Mouse (Mus musculus) MEL (cell line): ENCODE data around the gene Tbck. TPM values are rescaled to one million over a fixed set of nuclear protein-coding genes. Genes with fewer than 3 reads are reported as not detected.

Experiments
- DNase-seq: peaks from one replicate; pipeline ENCODE4 v3.0.0; 2011; ENCODE audit warnings: low read depth, low spot score
- H3K27ac ChIP-seq: 2 replicates; pipeline ENCODE4 v1.5.1; 2012; ENCODE audit warnings: low read depth, mild to moderate bottlenecking, control low read depth, low read length, moderate library complexity; ENCODE audit not compliant: control insufficient read depth
- H3K27me3 ChIP-seq, 2 experiments: fragments of 150-350 bp in 1 of 2; sonication (generic) in 1 of 2; 2 replicates each; pipeline ENCODE4 v1.6.1; 2012; ENCODE audit warnings: low read length in 2 of 2, mild to moderate bottlenecking in 2 of 2, improper control_type of control experiment in 1 of 2, moderate library complexity in 1 of 2; ENCODE audit not compliant: insufficient read depth in 2 of 2, control insufficient read depth in 1 of 2
- H3K36me3 ChIP-seq, 2 experiments: 2 replicates each; pipeline ENCODE4 v1.6.1; 2012 to 2014; ENCODE audit warnings: low read length in 2 of 2, improper control_type of control experiment in 1 of 2, inconsistent platforms in 1 of 2, mild to moderate bottlenecking in 1 of 2; ENCODE audit not compliant: insufficient read depth in 2 of 2, control insufficient read depth in 1 of 2
- H3K4me1 ChIP-seq, 2 experiments: fragments of 150-350 bp in 1 of 2; sonication (generic) in 1 of 2; 2 replicates each; pipeline ENCODE4 v1.6.1; 2012; ENCODE audit warnings: low read length in 2 of 2, improper control_type of control experiment in 1 of 2, mild to moderate bottlenecking in 1 of 2; ENCODE audit not compliant: insufficient read depth in 2 of 2, control insufficient read depth in 1 of 2
- H3K4me3 ChIP-seq, 2 experiments: fragments of 150-350 bp in 1 of 2; sonication (generic) in 1 of 2; 2 replicates each; pipeline ENCODE4 v1.5.1; 2012; ENCODE audit warnings: low read depth in 2 of 2, low read length in 2 of 2, mild to moderate bottlenecking in 2 of 2, moderate library complexity in 2 of 2, control low read depth in 1 of 2, improper control_type of control experiment in 1 of 2; ENCODE audit not compliant: control insufficient read depth in 1 of 2, insufficient read depth in 1 of 2
- H3K79me2 ChIP-seq: 2 replicates; pipeline ENCODE4 v1.6.1; 2012; ENCODE audit warnings: mild to moderate bottlenecking, low read length, moderate library complexity; ENCODE audit not compliant: control insufficient read depth, poor library complexity, insufficient read depth
- H3K9ac ChIP-seq: 2 replicates; pipeline ENCODE4 v1.6.1; 2012; ENCODE audit warnings: low read depth, mild to moderate bottlenecking, control low read depth, low read length, moderate library complexity; ENCODE audit not compliant: control insufficient read depth, poor library complexity, severe bottlenecking
- H3K9me3 ChIP-seq: fragments of 150-350 bp; sonication (generic); replicated peaks from 2 replicates; pipeline ENCODE4 v1.6.1; 2012; ENCODE audit warnings: mild to moderate bottlenecking, low read length, improper control_type of control experiment, moderate library complexity; ENCODE audit not compliant: insufficient read depth
- EP300 ChIP-seq, 2 experiments: IDR thresholded peaks; 2 replicates each; pipeline ENCODE4 v1.6.1; 2011; ENCODE audit warnings: improper control_type of control experiment in 2 of 2, low read length in 2 of 2, low read depth in 1 of 2, mild to moderate bottlenecking in 1 of 2
- ETS1 ChIP-seq: IDR thresholded peaks from 2 replicates; pipeline ENCODE4 v1.6.1; 2012; ENCODE audit warnings: low read depth, mild to moderate bottlenecking, inconsistent platforms, low read length, improper control_type of control experiment, moderate library complexity
- GABPA ChIP-seq: IDR thresholded peaks from 2 replicates; pipeline ENCODE4 v1.6.1; 2012; ENCODE audit warnings: low read depth, mild to moderate bottlenecking, inconsistent platforms, low read length, improper control_type of control experiment, moderate library complexity
- GATA1 ChIP-seq: IDR thresholded peaks from 2 replicates; pipeline ENCODE4 v1.6.1; 2011; ENCODE audit warnings: low read depth, low read length, improper control_type of control experiment
- MAX ChIP-seq: IDR thresholded peaks from 2 replicates; pipeline ENCODE4 v1.6.1; 2011; ENCODE audit warnings: low read length, improper control_type of control experiment
- MXI1 ChIP-seq: IDR thresholded peaks from 2 replicates; pipeline ENCODE4 v1.6.1; 2011; ENCODE audit warnings: mild to moderate bottlenecking, low read depth, low read length, improper control_type of control experiment
- MYB ChIP-seq: IDR thresholded peaks from 2 replicates; pipeline ENCODE4 v1.6.1; 2011; ENCODE audit warnings: mild to moderate bottlenecking, low read depth, low read length, improper control_type of control experiment
- NRF1 ChIP-seq: IDR thresholded peaks from 2 replicates; pipeline ENCODE4 v1.6.1; 2014; ENCODE audit warnings: low read depth, mild to moderate bottlenecking, inconsistent platforms, low read length, improper control_type of control experiment, moderate library complexity; ENCODE audit not compliant: poor library complexity, insufficient read depth, severe bottlenecking
- POLR2A ChIP-seq, 2 experiments: IDR thresholded peaks; 2 replicates each; pipeline ENCODE4 v1.6.1; 2011 to 2012; ENCODE audit warnings: low read length in 2 of 2, mild to moderate bottlenecking in 2 of 2, control low read depth in 1 of 2, improper control_type of control experiment in 1 of 2, low read depth in 1 of 2, moderate library complexity in 1 of 2; ENCODE audit not compliant: control insufficient read depth in 1 of 2, insufficient read depth in 1 of 2, poor library complexity in 1 of 2
- POLR2AphosphoS2 ChIP-seq: IDR thresholded peaks from 2 replicates; pipeline ENCODE4 v1.6.1; 2011; ENCODE audit warnings: low read length, improper control_type of control experiment
- POLR2AphosphoS5 ChIP-seq: IDR thresholded peaks from 2 replicates; pipeline ENCODE4 v1.6.1; 2012; ENCODE audit warnings: low read depth, borderline replicate concordance, mild to moderate bottlenecking, inconsistent platforms, low read length, moderate library complexity, mixed read lengths
- RCOR1 ChIP-seq: IDR thresholded peaks from 2 replicates; pipeline ENCODE4 v1.6.1; 2012; ENCODE audit warnings: low read depth, mild to moderate bottlenecking, inconsistent platforms, low read length, improper control_type of control experiment
- SIN3A ChIP-seq: IDR thresholded peaks from 2 replicates; pipeline ENCODE4 v1.6.1; 2012; ENCODE audit warnings: low read length, improper control_type of control experiment, inconsistent platforms
- TAL1 ChIP-seq: IDR thresholded peaks from 2 replicates; pipeline ENCODE4 v1.6.1; 2012; ENCODE audit warnings: mild to moderate bottlenecking, inconsistent platforms, low read length, moderate library complexity, mixed read lengths
- TCF12 ChIP-seq: IDR thresholded peaks from 2 replicates; pipeline ENCODE4 v1.6.1; 2014; ENCODE audit warnings: low read depth, mild to moderate bottlenecking, inconsistent platforms, low read length, improper control_type of control experiment, moderate library complexity
- ZMIZ1 ChIP-seq: IDR thresholded peaks from 2 replicates; pipeline ENCODE4 v1.6.1; 2012; ENCODE audit warnings: low read depth, mild to moderate bottlenecking, inconsistent platforms, low read length, improper control_type of control experiment, moderate library complexity
- polyA plus RNA-seq, 2 experiments: library from polyadenylated mRNA; stranded (reverse) in 1 of 2; unstranded in 1 of 2; fragments of >175 nt in 1 of 2; fragments of >200 nt in 1 of 2; gene quantifications; 2 replicates each; pipeline versions ENCODE4 v1.2.1 to v1.2.4; 2012; ENCODE audit warnings: low replicate concordance in 2 of 2, low read depth in 1 of 2; ENCODE audit not compliant: insufficient read length in 2 of 2, insufficient read depth in 1 of 2, missing spikeins in 1 of 2
- total RNA-seq: library from RNA; depleted of rRNA; stranded (reverse); fragments of 300-350 nt; gene quantifications from 2 replicates; pipeline ENCODE4 v1.2.3, GENCODE M21; 2012

Gene Tbck
- total and polyA plus RNA-seq, 3 experiments, result 4.6 to 7.5 TPM; not detected in 1

DNA sequence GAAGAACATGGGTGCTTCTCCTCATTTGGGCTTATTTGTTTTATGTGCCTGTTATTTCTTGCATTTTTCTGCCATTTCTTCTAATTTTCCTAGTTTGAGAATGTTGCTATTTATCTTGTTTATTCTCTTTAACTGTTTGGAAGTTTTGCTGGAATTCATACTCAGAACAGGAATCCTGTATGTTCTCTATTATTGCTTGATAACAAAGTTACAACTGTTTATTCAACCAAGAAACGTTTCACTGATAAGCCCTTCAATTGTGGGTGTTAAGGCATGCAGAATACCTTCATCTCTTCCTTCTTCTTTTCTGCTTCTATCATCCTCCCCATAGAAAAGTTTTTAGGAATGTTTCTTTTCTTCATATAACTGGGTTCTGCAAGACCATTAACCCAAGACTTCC is 37.1 kb upstream of the Tbck start:
- Histone ChIP-seq H3K9me3 (no peaks in the 10 kb centered on the region), H3K9ac (no peak overlapping the region), H3K36me3 (peaks cover 0 to 25% of the 10 kb centered on the region in 2 experiments; a peak in 2 of 4 replicates), H3K79me2 (no peaks in the 10 kb centered on the region), H3K27ac (no peak overlapping the region), H3K4me1 (peaks cover 9 to 23% of the 10 kb centered on the region in 2 experiments), H3K4me3 (no peak overlapping the region), H3K27me3 (no peaks in the 10 kb centered on the region)
- TF ChIP-seq NRF1, result no peak
- peak; percentile 40; the same call in 1 of the 2 replicates for TF ChIP-seq RCOR1
- TF ChIP-seq POLR2A (IDR thresholded peaks at IDR 0.05; ENCODE audit: control insufficient read depth in 1 of 2, insufficient read depth in 1 of 2, low read depth in 1 of 2, low read length in 2 of 2, poor library complexity in 1 of 2), result no peak
- no peak for TF ChIP-seq TAL1
- TF ChIP-seq MYB, result no peak
- no peak for TF ChIP-seq ZMIZ1
- TF ChIP-seq GATA1, result peak; percentile 59
- peak; percentile 32 to 51; a peak in 2 of 4 replicates for TF ChIP-seq EP300 (IDR thresholded peaks at IDR 0.05; ENCODE audit: low read depth in 1 of 2, low read length in 2 of 2)
- TF ChIP-seq MAX, result no peak
- no peak for TF ChIP-seq GABPA
- no peak for TF ChIP-seq POLR2AphosphoS5
- TF ChIP-seq POLR2AphosphoS2, result no peak
- DNase-seq, result no peak

DNA sequence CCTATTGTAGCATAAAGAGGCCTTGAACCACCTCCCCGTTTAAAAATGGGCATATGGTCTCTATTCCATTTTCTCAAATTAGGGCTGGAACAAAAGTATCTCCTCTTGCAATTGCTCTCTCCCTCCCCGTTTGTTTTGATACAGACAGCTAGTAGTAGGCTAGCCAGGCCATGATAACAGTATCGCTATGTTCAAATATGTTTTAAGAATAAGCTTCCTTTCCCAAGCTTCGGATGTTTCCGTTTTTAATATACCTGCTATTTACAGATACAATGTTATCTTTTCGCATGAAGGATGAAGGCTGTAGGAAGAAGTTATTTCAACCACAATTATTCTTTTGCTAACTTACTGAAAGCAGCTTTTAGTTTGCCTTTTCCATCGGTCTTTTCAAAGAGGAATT is 34.6 kb upstream of the Tbck start:
- Histone ChIP-seq H3K9ac (0 out of 2 replicates have a peak overlapping the region, but pooled peaks have one; percentile 1), H3K4me1 (peaks cover 9 to 23% of the 10 kb centered on the region in 2 experiments), H3K4me3 (peak overlapping the region; percentile 23 to 34; a peak in 3 of 4 replicates), H3K79me2 (no peaks in the 10 kb centered on the region), H3K36me3 (peaks cover 0 to 25% of the 10 kb centered on the region in 2 experiments; a peak in 2 of 4 replicates), H3K27ac (peak overlapping the region; percentile 70), H3K9me3 (no peaks in the 10 kb centered on the region), H3K27me3 (no peaks in the 10 kb centered on the region)
- TF ChIP-seq MXI1 (peak; percentile 21; the same call in 1 of the 2 replicates), POLR2A (IDR thresholded peaks at IDR 0.05; ENCODE audit: control insufficient read depth in 1 of 2, insufficient read depth in 1 of 2, low read depth in 1 of 2, low read length in 2 of 2, poor library complexity in 1 of 2) (no peak), SIN3A (peak; percentile 46), TCF12 (peak; percentile 92), TAL1 (peak; percentile 57), ETS1 (peak; percentile 79), GATA1 (peak; percentile 88), GABPA (no peak), EP300 (IDR thresholded peaks at IDR 0.05; ENCODE audit: low read depth in 1 of 2, low read length in 2 of 2) (peak; percentile 89 to 91)
- peak; percentile 64 for DNase-seq
